Mouse (Mus musculus) kidney, adult 2 months (tissue): ENCODE measurements around the gene Cd55.

Experiments
- CTCF ChIP-seq: fragments of 200-500 bp; conservative IDR thresholded peaks from 2 replicates; pipeline ENCODE4 v1.5.1; 2011; ENCODE audit warnings: low read depth, mild to moderate bottlenecking, control low read depth, low read length, moderate library complexity, mixed read lengths; ENCODE audit not compliant: insufficient read depth, insufficient read length
- POLR2A ChIP-seq: fragments of 200-500 bp; IDR thresholded peaks from one replicate; pipeline ENCODE4 v1.6.1; 2011; ENCODE audit warnings: low read depth, low read length, control low read depth

- no peak for TF ChIP-seq CTCF
- no peak for TF ChIP-seq POLR2A
Observed at GRCm38 (mm10) chr1:130474936-130475335, 12.4 kb upstream of the Cd55 start.
